Mouse (Mus musculus) kidney, postnatal 10 days (tissue): ENCODE results near the gene Kin.

Source experiments
- DNase-seq: peaks from one replicate; pipeline ENCODE4 v3.0.0; 2021; ENCODE audit warnings: mixed read lengths

Gene Kin

DNA sequence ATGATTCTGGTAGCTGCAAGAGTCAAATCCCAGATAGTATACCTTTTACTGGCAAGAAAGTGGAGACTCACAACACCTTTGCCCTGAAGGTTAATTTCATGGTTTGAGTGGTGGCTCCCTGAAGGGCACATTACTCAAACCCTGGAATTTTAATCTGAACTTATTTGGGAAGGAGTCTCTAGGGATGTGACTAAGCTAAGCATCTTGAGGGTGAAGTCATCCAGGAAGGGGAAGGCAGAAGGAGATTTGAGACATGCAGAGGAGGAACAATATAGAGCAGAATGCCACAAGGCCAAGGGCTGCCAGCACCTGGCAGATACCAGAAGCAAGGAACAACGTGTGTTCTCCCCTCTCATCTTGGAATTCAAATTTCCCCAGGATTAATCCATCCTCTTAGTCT is 38.4 kb downstream of the Kin start:
- no peak for DNase-seq

DNA sequence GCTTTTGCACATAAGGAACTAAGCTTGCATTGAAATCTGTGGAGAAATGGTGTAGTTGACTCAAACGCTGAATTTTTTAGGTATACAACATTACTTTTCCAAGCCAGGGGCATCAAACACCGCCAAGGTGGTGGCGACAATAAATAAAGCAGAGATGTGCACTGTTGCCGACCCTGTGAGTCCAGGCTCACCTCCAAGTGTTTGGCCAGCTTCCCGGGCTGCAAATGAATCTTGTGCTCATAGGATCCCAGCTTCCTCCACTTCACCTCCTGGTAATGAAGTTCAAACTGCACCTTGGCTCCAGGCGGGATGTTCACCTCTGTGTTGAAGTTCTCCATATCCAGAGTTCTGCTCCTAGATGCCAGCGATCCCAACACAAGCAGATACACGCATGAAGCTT is 38.9 kb downstream of the Kin start:
- DNase-seq, result no peak

DNA sequence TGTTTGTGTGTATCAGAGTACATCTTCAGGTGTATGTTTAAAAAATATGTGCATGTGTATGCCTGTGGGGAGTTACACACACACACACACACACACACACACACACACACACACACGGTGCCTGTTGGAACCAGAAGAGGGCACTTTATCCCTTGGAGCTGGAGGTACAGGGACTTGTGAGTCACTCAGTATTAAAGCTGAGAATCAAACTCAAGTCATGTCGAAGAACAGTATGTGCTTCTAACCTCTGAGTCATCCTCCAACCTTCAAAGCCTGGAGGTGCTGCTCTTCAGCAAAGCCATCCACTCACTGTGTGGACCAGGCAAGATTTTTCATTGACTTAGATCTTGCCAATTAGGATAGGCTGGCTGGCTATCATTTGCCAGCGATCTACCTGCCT is 41.4 kb downstream of the Kin start:
- no peak for DNase-seq

DNA sequence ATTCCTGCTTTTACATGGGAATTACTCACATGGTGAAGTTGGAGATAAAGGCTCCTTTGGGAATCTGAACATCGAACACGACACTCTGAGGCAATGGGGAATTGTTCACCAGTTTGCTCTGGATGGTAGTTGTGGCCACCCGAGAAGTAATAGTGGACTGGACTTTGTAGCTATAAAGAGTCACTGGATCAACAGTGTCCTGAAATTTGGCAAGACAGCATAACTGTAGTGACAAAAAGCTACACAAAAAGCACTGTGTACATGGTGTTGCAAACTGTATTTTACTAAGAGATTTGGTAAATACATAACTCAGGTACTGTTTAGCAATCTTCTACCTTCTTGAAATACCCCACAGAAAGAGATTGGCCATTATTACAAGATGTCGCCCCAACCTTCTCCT is 45.7 kb downstream of the Kin start:
- no peak for DNase-seq

DNA sequence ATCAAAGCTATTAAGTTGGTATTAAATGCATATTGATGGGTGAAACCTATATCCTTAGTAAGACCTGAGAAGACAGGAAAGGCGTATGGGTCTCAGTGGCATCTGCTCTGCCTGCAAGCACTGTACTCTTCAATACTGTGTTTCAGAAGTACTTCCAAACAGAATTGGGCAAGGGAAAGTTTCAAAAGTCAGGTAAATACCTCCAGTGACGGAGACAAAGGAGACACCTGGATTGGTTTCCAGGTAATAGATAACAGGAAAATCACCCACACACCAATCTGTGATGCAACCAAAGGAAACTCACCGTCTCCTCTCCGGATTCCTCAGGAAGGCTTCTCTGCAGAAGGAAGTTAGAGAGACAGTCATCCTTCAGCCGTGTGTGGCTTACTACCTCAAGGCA is 47.1 kb downstream of the Kin start:
- no peak for DNase-seq

DNA sequence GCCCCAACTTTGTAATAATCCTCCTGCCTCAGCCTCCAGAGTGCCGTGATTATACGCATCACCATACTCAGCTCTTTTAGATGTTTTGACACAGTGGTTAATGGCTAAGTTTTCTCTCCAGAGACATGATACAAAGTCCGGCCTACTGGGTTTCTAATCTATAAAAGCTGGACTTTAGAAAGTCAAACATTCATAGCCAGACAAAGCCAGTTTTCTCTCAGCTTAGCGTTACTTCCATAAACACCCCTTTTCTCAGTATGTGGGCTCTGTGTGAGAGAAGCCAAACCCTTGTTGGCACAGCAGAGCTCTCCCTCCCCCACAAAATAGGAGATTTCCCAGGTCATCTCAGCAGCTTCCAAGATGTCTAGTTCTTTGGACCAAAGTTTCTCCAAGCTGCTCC is 48.2 kb downstream of the Kin start:
- DNase-seq, result no peak

DNA sequence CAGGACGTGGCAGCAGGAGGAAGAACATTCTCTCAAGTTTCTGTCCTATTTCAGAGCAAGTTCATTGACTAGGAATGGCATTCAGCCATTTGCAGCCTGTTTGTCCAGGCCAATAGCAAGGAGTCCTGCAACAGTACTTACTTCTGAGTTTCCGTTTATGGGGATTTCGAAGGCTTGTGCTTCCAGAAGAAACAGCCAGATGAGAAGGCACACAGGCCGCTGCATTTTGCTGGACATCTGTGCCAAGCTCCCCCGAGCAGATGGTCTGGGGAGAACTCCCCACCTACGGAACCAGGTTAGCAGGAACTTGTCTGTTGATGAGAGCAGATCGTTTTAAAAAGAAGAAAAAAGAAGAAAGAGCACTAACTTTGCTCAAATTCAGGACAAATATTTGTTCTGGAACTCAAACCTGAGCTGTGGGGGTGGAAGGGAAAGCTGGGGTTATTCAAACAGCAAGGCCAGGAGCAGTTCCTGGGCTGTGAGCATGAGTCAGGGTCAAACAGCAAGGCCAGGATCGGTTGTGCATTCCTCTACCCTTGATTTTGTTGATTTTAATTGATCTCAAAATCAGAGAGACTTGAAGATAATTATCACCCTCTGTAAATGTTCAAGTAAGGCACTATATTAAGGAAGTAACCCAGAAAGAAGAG is 50.1 kb downstream of the Kin start:
- peak; percentile 18 for DNase-seq

DNA sequence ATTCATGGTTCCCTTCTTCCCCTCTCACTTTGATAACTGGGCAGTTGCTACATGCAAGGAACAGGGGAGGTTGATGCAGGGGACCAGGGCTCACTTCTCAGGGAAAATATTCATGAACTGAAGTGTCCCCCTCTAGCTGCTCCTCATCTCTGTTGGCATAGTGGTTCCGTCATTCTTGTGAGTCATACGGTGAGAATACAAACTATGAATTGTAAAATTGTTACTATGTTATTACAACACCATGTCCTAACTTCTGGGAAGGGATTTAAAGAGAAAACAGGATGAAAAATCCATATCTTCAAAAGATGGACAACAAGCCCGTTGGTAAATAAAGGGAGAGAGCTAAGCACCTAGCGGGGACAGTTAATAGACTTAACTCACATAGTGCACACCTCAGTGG is 50.9 kb downstream of the Kin start, which contains the start of gene Itih2:
Gene Itih2 (minus strand): TSS at position 101 of the 400 bp plus-strand sequence.
- no peak for DNase-seq

DNA sequence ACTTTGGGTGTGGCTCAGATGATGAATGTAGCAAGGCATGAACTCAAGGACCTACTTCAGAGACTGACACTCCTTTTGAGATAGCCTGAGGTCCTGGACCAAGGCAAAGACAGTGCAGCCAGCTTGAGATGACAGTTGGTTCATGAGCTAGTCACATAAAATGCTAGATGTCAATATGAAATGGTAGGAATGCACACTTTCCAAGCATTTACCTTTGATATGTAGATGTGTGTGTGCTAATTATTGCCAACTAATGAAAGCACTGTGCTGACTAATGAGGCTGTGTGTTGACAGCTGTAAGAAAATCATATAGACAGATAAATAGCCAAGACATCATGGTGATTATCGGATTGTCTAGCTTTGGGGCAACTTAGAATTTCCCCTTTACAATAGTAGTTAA is 51.7 kb downstream of the Kin start:
- DNase-seq, result no peak

DNA sequence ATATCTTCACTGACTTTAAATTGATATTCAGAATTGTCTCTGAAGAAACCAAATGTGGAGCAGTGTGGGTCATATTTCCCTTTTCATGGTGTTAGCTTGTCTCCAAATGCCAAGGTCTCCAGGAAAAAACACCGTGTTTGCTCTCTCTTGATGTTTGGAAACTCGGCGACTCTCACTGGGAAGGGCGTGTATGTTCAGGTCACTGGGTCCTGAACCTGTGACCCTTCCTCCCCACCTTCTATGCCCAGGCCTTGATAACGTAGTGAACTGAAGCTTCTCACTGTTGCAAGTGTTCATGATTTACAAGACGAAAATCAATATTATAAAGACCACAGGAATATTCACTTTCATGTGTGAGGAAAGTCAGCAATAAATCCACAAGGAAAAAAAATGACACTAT is 53.5 kb downstream of the Kin start:
- no peak for DNase-seq

DNA sequence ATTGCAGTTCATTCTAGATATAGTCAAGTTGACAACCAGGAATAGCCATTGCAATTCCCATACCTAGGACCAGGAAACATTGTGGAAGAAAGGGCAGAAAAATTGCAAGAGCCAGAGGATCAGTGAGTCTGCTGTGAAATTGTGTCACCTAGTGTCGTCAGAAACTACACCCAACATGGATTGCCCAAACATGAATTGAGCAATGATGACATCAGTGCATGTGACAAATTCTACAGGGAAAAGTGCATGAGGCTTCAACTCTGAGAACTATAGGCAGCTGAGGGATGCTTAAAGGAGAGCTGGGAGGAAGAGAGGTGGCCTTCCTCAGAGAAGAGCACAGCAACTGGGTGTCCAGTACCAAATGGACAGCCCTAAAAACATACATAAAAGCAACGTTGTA is 56.9 kb downstream of the Kin start:
- no peak for DNase-seq

DNA sequence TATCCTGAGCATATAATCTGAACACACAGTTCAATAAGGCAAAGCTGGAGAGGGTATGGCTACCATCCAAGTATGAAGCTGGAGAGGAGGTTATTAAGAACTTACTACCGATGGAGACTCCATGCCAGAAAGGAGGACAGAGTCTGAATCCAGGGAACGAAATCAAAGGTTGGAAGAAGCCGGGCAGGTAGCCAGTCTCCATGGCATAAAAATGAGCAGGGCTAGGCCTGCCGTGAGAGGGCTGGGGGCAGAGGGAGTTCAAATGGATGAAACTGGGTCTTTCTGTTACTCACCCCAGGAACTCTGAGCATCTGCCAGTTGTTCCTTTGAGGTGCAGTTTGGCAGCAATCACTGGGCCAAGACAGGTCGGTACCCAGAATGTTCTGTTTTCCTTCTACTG is 60.1 kb downstream of the Kin start:
- DNase-seq, result peak; percentile 13
